Mouse (Mus musculus) G1E-ER4 (cell line): ENCODE data around the gene Gprin1. TPM values are rescaled to one million over a fixed set of nuclear protein-coding genes. Genes with fewer than 3 reads are reported as not detected.

Source experiments
- GATA1 ChIP-seq: IDR thresholded peaks from one replicate; pipeline ENCODE4 v1.8.0; 2012; ENCODE audit warnings: low read length, inconsistent platforms
- polyA plus RNA-seq: library from polyadenylated mRNA; stranded (reverse); fragments of >175 nt; gene quantifications from 2 replicates; pipeline ENCODE4 v1.2.3, GENCODE M21; 2012

Gprin1 gene
- polyA plus RNA-seq, 1 experiment, result not detected

- TF ChIP-seq GATA1, result no peak
These were observed 412 bp downstream of the Gprin1 start for GRCm38 (mm10) chr13:54749061-54749863.

- TF ChIP-seq GATA1, result no peak
These were observed 983 bp downstream of the Gprin1 start for GRCm38 (mm10) chr13:54748721-54749060.

GRCm38 (mm10) chr13:54748190-54748589 lies 1.5 kb downstream of the Gprin1 start:
- TF ChIP-seq GATA1, result no peak

GRCm38 (mm10) chr13:54746896-54747295 lies 2.8 kb downstream of the Gprin1 start:
- no peak for TF ChIP-seq GATA1

- TF ChIP-seq GATA1, result no peak
These were observed 3.6 kb downstream of the Gprin1 start for GRCm38 (mm10) chr13:54746110-54746509.

GRCm38 (mm10) chr13:54738213-54738601 lies 11.5 kb downstream of the Gprin1 start:
- no peak for TF ChIP-seq GATA1

GRCm38 (mm10) chr13:54737488-54738212 lies 12.0 kb downstream of the Gprin1 start:
- TF ChIP-seq GATA1, result no peak

GRCm38 (mm10) chr13:54736931-54737330 lies 12.7 kb downstream of the Gprin1 start:
- TF ChIP-seq GATA1, result no peak

GRCm38 (mm10) chr13:54726131-54726530 lies 23.5 kb downstream of the Gprin1 start:
- no peak for TF ChIP-seq GATA1

- TF ChIP-seq GATA1, result no peak
These were observed 26.5 kb downstream of the Gprin1 start for GRCm38 (mm10) chr13:54723143-54723542.

GRCm38 (mm10) chr13:54716916-54717315 lies 32.8 kb downstream of the Gprin1 start:
- no peak for TF ChIP-seq GATA1

- TF ChIP-seq GATA1, result no peak
These were observed 34.7 kb downstream of the Gprin1 start for GRCm38 (mm10) chr13:54714996-54715395.

GRCm38 (mm10) chr13:54714393-54714792 lies 35.3 kb downstream of the Gprin1 start:
- no peak for TF ChIP-seq GATA1

- no peak for TF ChIP-seq GATA1
These were observed 38.8 kb downstream of the Gprin1 start for GRCm38 (mm10) chr13:54710866-54711265.

GRCm38 (mm10) chr13:54704890-54705289 lies 44.8 kb downstream of the Gprin1 start:
- TF ChIP-seq GATA1, result no peak

GRCm38 (mm10) chr13:54702507-54702906 lies 47.2 kb downstream of the Gprin1 start:
- no peak for TF ChIP-seq GATA1

- TF ChIP-seq GATA1, result no peak
These were observed 48.4 kb downstream of the Gprin1 start, which contains the start of gene Cdhr2 for GRCm38 (mm10) chr13:54701243-54701642. Cdhr2 (plus strand) TSS chr13:54701461.
